Mouse (Mus musculus): ENCODE measurements around the gene Zmym4. TPM values are rescaled to one million over a fixed set of nuclear protein-coding genes. Genes with fewer than 3 reads are reported as not detected.

The Zmym4 gene
- polyA plus RNA-seq, 3 experiments from 2014 or later: 12.1 to 22.4 (median 12.6) TPM

DNA sequence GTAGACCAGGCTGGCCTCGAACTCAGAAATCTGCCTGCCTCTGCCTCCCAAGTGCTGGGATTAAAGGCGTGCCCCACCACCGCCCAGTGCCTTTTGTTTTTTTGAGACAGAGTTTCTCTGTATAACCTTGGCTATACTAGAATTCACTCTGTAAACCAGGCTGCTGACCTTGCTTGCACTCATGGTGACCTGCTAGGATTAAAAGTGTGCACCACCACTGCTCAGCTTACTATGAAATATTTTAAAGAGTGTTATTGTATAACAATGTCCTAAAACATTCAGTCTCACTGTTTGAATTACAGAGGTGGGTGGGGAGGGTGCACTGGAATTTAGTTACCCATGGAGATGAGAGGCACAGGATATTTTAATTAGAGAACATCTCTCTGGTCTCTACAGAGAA lies 25.1 kb downstream of the Zmym4 start:
- no peak for ATAC-seq

- ATAC-seq: no peak
These were observed 40.2 kb downstream of the Zmym4 start for GRCm38 (mm10) chr4:126927701-126928100.

- ATAC-seq: no peak
These were observed 78.1 kb downstream of the Zmym4 start for GRCm38 (mm10) chr4:126889879-126890278.

DNA sequence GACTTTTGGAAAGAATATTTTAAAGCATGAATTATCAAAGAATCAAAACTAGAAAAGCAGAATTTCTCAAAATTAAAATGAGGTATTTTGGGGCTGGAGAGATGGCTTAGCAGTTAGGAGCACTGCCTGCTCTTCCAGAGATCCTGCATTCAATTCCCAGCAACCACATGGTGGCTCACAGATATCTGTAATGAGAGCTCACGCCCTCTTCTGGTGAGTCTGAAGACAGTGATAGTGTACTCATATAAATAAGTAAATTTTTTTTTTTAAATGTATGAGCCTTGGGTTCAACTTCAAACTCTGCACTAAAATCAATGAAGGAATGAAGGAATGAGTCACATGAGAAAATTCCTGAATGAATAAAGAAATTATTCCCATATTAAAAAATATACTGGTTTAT lies 82.0 kb downstream of the Zmym4 start:
- no peak for ATAC-seq

DNA sequence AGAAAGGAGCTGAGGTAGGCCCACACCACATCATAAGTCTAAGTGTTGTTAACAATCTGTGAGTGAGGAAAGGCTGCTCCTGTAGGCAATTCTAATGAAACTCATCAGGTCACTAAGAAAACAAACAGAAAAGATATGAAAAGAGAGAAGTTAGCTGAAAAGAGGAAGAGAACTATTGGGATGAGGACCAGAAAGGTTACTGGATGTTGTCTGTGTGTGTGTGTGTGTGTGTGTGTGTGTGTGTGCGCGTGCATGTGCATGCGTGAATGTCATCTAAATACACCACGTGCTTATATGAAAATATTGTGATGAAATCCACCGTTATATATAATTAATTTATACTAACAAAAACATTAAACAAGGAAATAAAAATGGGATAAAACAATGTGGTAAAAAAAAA lies 84.3 kb downstream of the Zmym4 start:
- no peak for ATAC-seq

DNA sequence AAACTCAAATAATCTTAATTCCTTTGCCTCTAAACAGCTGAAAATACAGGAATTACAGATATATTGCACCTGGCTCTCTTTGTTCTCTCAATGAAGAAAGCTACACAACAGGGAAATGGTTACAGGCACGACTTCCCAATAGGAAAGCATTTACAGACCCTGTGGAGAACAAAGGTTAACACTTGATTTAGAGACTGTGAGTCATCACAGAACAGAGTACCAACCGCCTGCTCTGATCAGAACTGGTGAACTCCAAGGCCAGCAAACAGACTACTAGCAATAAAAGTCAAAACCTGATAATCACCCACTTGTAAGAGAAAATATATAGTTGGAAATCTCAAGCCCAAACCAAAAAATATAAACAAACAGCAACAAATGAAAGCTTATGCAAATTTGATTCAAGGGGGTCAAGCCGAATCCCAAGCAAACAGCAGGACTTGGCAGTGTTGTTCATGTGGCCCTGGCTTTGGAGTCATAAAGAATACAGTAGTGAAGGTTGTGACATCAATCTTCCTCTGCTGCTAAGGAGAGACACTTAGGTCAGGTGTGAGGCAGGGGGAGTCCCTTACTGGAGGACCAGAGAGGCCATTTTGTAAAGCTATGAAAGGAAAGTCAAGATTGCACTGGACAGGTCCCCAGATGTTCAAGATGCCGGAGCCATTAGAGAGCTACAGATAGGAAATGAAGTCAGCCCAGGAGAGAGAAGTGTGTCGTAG lies 88.2 kb downstream of the Zmym4 start:
- no peak for ATAC-seq

- ATAC-seq: no peak
These were observed 95.2 kb downstream of the Zmym4 start for GRCm38 (mm10) chr4:126872717-126873116.

DNA sequence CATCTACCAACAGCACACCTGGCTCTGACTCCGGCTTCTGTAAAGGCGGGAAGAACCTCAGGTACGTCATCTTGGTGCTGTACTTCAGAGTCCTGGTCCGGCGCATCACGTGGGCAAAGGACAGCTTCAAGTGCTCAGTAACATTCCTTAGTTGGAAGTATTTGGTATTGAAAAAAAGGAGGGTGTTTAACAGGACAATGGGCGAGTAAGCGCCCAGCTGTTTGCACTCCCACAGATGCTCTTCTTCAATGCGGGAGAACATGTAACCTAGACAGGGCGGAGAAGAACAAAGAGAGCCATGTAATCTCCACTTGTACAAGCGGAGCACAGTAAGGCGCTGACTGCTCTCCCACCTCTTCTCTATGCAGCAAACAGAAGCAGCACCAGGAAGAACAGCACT lies 99.2 kb downstream of the Zmym4 start:
- no peak for ATAC-seq

DNA sequence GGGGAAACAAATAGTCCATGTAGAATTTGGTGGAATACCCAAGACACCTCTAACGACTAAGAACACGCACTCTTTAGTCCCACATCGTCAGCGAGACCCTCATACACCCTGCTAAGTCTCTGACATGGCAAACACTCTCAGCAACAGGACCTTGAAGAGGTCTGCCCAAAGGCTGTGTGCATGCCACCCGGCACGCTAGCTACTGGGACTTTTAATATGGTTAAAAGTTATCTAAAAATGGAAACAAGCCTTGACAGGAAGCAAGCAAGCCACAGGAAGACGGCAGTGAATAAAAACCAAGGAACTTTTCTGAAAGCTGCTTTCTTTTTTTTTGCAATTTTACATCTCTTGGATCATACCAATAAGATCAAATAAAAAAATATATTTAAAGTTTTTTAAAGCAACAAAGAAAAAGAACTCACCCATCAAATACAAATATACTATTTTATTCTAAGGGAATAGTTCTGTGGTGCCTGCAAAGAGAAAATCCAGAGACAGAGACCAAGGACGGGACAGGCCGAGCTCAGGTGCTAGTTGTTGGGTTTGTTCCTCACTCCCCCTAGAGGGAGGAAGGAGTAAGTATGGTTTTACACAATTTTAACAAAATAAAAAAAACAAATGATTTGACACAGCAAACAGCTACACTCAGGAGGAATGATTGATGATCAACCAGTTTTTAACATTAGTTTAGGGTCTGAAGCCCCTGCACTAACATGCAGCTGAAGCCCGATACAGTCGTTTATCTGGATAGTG lies 106.2 kb downstream of the Zmym4 start:
- peak; percentile 76 for ATAC-seq

GRCm38 (mm10) chr4:126860268-126860986 lies 107.5 kb downstream of the Zmym4 start:
- ATAC-seq: no peak

GRCm38 (mm10) chr4:126852971-126853370 lies 115.0 kb downstream of the Zmym4 start:
- ATAC-seq: no peak

GRCm38 (mm10) chr4:126850778-126851080 lies 117.2 kb downstream of the Zmym4 start:
- ATAC-seq: no peak

DNA sequence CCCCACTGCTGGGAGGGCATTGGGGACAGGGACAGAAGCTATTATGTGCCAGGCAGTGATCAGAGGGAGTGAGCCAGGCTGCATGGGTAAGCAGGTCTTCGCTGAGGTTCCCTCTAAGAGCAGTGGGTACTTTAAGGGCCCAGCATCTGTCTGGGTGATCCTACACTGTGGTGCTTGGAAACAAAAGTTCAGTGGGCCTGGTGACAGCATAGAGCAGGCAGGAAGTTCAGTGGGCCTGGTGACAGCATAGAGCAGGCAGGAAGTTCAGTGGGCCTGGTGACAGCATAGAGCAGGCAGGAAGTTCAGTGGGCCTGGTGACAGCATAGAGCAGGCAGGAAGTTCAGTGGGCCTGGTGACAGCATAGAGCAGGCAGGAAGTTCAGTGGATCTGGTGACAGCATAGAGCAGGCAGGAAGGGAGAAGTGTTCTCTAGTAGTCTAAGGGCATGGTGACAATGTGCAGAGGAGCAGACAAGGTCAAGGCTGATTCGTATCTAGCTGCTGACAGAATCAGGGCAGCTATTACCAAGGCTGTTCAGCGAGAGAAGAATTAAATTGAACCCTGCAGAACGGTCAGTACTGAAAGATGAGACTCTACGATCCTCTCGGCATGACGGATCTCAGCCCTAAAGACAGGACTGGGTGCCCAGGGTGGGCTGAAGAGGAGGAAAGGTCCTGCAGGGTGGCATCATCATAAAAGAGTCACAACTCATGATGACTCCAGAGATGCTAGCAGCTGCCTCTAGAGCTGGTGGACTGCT lies 117.7 kb downstream of the Zmym4 start:
- ATAC-seq: peak; percentile 62

DNA sequence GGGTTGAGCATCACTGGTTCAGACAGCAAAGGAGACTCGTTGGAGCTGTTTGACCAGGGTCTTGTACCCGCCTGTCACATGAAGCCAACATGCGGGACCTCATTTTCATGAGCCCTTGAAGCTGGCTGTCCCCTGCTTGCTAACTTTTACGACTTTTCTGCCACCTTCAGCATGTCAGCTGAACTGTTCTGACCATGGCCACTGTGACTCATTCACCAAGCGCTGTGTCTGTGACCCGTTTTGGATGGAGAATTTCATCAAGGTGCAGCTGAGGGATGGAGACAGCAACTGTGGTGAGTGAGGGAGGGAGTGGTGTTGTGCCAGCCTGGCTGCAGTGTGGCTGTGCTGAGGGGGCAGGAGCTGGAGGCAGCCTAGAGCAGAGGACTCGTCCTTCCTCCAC lies 121.0 kb downstream of the Zmym4 start:
- ATAC-seq: no peak

GRCm38 (mm10) chr4:126845664-126846063 lies 122.3 kb downstream of the Zmym4 start:
- ATAC-seq: no peak

DNA sequence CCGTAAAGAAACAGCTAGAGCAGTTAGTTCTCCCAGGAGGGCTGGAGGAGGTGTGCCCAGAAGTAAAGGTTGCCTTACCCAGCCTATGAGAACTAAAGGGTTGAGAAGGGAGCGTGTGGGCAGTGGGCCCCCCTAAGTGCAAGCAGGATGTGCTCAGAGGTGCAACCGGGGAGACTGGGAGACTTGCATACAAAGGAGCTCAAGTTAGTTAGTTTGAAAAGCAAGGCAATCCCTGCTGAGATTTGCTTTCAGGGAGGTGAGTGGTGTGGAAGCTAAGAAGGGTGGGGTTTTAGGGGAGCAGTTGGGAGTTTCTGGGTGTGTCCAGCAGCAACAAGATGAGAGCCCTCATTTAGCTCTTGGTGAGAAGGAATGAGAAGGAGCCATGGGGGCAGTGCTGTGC lies 125.0 kb downstream of the Zmym4 start:
- ATAC-seq: no peak

GRCm38 (mm10) chr4:126840996-126841560 lies 126.9 kb downstream of the Zmym4 start:
- ATAC-seq: no peak

- peak; percentile 70 for ATAC-seq
These were observed 128.1 kb downstream of the Zmym4 start for GRCm38 (mm10) chr4:126839873-126840272.

DNA sequence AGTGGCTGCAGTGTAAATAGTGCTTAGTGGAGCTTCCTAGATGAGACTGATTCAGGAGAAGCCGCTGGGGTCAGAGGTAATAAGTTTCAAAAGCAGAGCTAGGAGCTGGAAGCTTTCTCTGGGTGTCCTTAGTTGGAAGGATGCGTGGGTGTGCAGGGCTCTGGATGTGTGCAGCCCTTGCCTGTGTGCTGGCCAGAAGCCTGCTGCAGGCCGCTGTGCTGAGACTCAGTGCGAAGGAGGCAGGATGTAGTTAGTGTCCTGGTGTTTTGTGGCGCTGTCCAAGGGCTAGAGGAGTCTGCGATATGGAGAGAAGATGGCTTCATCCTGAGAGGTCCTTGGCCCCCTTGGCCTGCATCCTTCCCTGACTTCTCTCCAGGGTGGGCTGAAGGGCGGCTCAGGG lies 129.1 kb downstream of the Zmym4 start:
- ATAC-seq: no peak

DNA sequence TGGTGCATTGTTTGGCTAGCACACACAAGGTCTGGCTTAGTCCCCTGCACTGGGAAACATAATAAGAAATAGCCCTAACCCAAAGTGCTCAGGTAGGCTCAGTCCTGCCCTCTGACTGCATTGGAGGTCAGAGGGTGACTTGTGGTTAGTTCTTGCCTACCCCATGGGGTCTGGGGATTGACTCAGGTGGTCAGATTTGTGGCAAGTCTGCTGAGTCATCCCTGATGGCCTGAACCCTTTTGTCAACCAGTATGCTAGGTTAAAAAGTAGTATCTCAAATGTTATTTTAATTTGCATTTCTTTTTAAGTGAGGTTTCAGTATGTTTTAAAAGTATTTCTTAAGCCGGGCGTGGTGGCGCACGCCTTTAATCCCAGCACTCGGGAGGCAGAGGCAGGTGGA lies 136.8 kb downstream of the Zmym4 start:
- no peak for ATAC-seq

DNA sequence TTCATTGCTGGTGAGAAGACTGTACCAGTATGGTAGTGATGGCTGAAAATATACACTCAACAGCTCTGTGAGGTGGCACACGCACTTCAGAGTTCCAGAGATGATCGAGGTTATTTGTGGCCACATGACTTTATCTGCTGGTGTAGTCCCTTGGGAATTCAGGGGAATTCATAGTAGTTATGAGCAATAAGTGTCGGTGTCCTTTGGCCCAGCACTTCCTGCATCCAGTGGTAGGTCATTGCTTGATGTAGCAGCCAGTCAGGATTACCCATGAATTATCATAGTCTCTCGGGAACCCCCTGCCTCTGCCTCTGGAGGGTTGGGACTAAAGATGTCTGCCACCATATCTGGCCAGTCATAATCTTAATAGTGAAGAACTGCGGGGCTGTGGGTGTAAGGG lies 144.0 kb downstream of the Zmym4 start:
- ATAC-seq: no peak

Measured in inflammation-experienced regulatory T-cells, adult 6 months (primary cell).